Comparison of ENCODE assay signal across 10 mouse cellular contexts in genomic region chr4:141430997-141431396, GRCm38 (mm10). TPM values are rescaled to one million over a fixed set of nuclear protein-coding genes. Genes with fewer than 3 reads are reported as not detected.
DNase-seq lines count a peak whose midpoint lies in the region; ATAC-seq and TF ChIP-seq lines count a peak whose summit lies in the region.
"Had no signal": no experiment of that assay in that cellular context is flagged by ENCODE, and none has a peak within 500 bp of the region (broad histone marks: within the 10 kb centered on the region; RNA-seq: fewer than 3 reads in every experiment).

No protein-coding gene starts in this region.

- no peak for ATAC-seq in kidney, embryonic 15.5 days (replicated peaks; ENCODE audit: low FRiP score)
- no peak for ATAC-seq in neural tube, embryonic 11.5 days (ENCODE audit: insufficient read depth, low FRiP score, low TSS enrichment)

- H3K27ac ChIP-seq in kidney, embryonic 15.5 days, result no peak overlapping the region
- H3K27ac ChIP-seq in cerebellum, adult 2 months (ENCODE audit: insufficient read depth, low read length), result no peak overlapping the region
- H3K27ac ChIP-seq in neural tube, embryonic 11.5 days (ENCODE audit: low read depth, low read length), result no peak overlapping the region
- H3K27ac ChIP-seq: stomach, embryonic 15.5 days had no signal

- peak; percentile 82 for DNase-seq in kidney, adult 18-20 months
- peak; percentile 45 for DNase-seq in MEL-GATA-1-ER (ENCODE audit: extremely low read depth, low read depth)
- DNase-seq in cerebellum, adult 2 months, result peak; percentile 74 to 82
- DNase-seq in gastrocnemius, postnatal 25 days, result peak; percentile 52
- peak; percentile 46 to 64 for DNase-seq in layer of hippocampus, postnatal 36 days
- DNase-seq in neural tube, embryonic 11.5 days (ENCODE audit: low spot score), result peak; percentile 67
- peak; percentile 66 to 74 for DNase-seq in thymus, postnatal 36 days

- no peaks in the 10 kb centered on the region for H3K9me3 ChIP-seq in kidney, embryonic 15.5 days (replicated peaks)
- no peaks in the 10 kb centered on the region for H3K9me3 ChIP-seq in neural tube, embryonic 11.5 days (ENCODE audit: control insufficient read depth, low read length)
- H3K9me3 ChIP-seq: stomach, embryonic 15.5 days had no signal

- peaks cover 15% of the 10 kb centered on the region for H3K4me1 ChIP-seq in kidney, embryonic 15.5 days
- H3K4me1 ChIP-seq in cerebellum, adult 2 months (ENCODE audit: control insufficient read depth, insufficient read depth, low read length), result peaks cover 5% of the 10 kb centered on the region; the same call in 1 of the 2 replicates
- H3K4me1 ChIP-seq in neural tube, embryonic 11.5 days (ENCODE audit: control insufficient read depth, insufficient read depth, low read length), result no peaks in the 10 kb centered on the region

- no peaks in the 10 kb centered on the region for H3K27me3 ChIP-seq in kidney, embryonic 15.5 days
- H3K27me3 ChIP-seq in cerebellum, adult 2 months (ENCODE audit: control insufficient read depth, insufficient read depth, low read length), result no peaks in the 10 kb centered on the region
- H3K27me3 ChIP-seq in neural tube, embryonic 11.5 days (ENCODE audit: control insufficient read depth, insufficient read depth, low read length), result no peaks in the 10 kb centered on the region
- H3K27me3 ChIP-seq: stomach, embryonic 15.5 days had no signal

- WGBS in kidney, embryonic 15.5 days, result 47% methylated on average over 9 of the region's 9 CpGs
- WGBS in cerebellum, adult 2 months, result 32% methylated on average over 9 of the region's 9 CpGs
- WGBS in neural tube, embryonic 11.5 days, result 53% methylated on average over 9 of the region's 9 CpGs

- no peak overlapping the region for H3K4me3 ChIP-seq in kidney, embryonic 15.5 days (replicated peaks)
- no peak overlapping the region for H3K4me3 ChIP-seq in cerebellum, adult 2 months (replicated peaks; ENCODE audit: insufficient read depth, low read depth, low read length)
- no peak overlapping the region for H3K4me3 ChIP-seq in neural tube, embryonic 11.5 days (ENCODE audit: low read depth, low read length)
- H3K4me3 ChIP-seq: stomach, embryonic 15.5 days had no signal

- no peak overlapping the region for H3K9ac ChIP-seq in kidney, embryonic 15.5 days
- no peak overlapping the region for H3K9ac ChIP-seq in neural tube, embryonic 11.5 days (ENCODE audit: low read length)
- H3K9ac ChIP-seq: stomach, embryonic 15.5 days had no signal

- peak; percentile 95 for TF ChIP-seq CTCF in cerebellum, adult 2 months (IDR thresholded peaks at IDR 0.05; ENCODE audit: borderline replicate concordance, insufficient read depth, low read depth, low read length)

- no peak for TF ChIP-seq POLR2A in cerebellum, adult 2 months (IDR thresholded peaks at IDR 0.05; ENCODE audit: borderline replicate concordance, insufficient read depth, low read length)

- no peak overlapping the region for H3K4me2 ChIP-seq in kidney, embryonic 15.5 days
- no peak overlapping the region for H3K4me2 ChIP-seq in neural tube, embryonic 11.5 days (ENCODE audit: low read depth)
- H3K4me2 ChIP-seq: stomach, embryonic 15.5 days had no signal

- no peaks in the 10 kb centered on the region for H3K36me3 ChIP-seq in kidney, embryonic 15.5 days
- no peaks in the 10 kb centered on the region for H3K36me3 ChIP-seq in neural tube, embryonic 11.5 days (ENCODE audit: control insufficient read depth, insufficient read depth, low read length)
- H3K36me3 ChIP-seq: stomach, embryonic 15.5 days had no signal

RNA-seq across cellular contexts. Expression of gene Srarp, which starts 4.9 kb away (rescaled TPM):
- not detected in 2 replicates for polyA plus RNA-seq in kidney, embryonic 15.5 days (2015; fragmentation: Nextera tagmentation; extraction: Ambion mirVana)
- 8.7 and 12.9 TPM in 2 replicates for polyA plus RNA-seq in cerebellum, adult 2 months (2012; rRNA removed)
- total RNA-seq in gastrocnemius, postnatal 25 days (2021), result 1 to 10 TPM in 1 of 2 experiments, under 1 TPM in 1; 0.91 to 1.0 TPM
- total RNA-seq in layer of hippocampus, postnatal 36 days (2021), result 1 to 10 TPM; 4.7 to 5.1 TPM
- not detected in 2 replicates for polyA plus RNA-seq in neural tube, embryonic 11.5 days (2014; fragmentation: Nextera tagmentation; extraction: Ambion mirVana)
- polyA plus RNA-seq: stomach, embryonic 15.5 days had no signal

RNA-seq across cellular contexts. Expression of gene Hspb7, which starts 10.4 kb away (rescaled TPM):
- 1.0 and 1.1 TPM in 2 replicates for polyA plus RNA-seq in kidney, embryonic 15.5 days (2015; fragmentation: Nextera tagmentation; extraction: Ambion mirVana)
- polyA plus RNA-seq in cerebellum, adult 2 months (2012; rRNA removed), result 0.10 and 0.16 TPM in 2 replicates
- total RNA-seq in gastrocnemius, postnatal 25 days (2021), result 1,000 to 10,000 TPM in 1 of 2 experiments, 100 to 1,000 TPM in 1; 347 to 1,168 TPM
- total RNA-seq in layer of hippocampus, postnatal 36 days (2021), result not detected
- 0.11 TPM in 1 of 2 replicates, not detected in the other for polyA plus RNA-seq in neural tube, embryonic 11.5 days (2014; fragmentation: Nextera tagmentation; extraction: Ambion mirVana)

RNA-seq across cellular contexts. Expression of gene Zbtb17, which starts 13.5 kb away (rescaled TPM):
- polyA plus RNA-seq in kidney, embryonic 15.5 days (2015; fragmentation: Nextera tagmentation; extraction: Ambion mirVana), result 39.8 and 40.4 TPM in 2 replicates
- polyA plus RNA-seq in cerebellum, adult 2 months (2012; rRNA removed), result 34.7 TPM in 2 replicates
- 10 to 100 TPM; 24.7 to 25.5 TPM for total RNA-seq in gastrocnemius, postnatal 25 days (2021)
- 10 to 100 TPM; 34.1 to 34.9 TPM for total RNA-seq in layer of hippocampus, postnatal 36 days (2021)
- 46.5 and 48.0 TPM in 2 replicates for polyA plus RNA-seq in neural tube, embryonic 11.5 days (2014; fragmentation: Nextera tagmentation; extraction: Ambion mirVana)

RNA-seq across cellular contexts. Expression of gene Clcnkb, which starts 15.2 kb away (rescaled TPM):
- 19.5 and 19.8 TPM in 2 replicates for polyA plus RNA-seq in kidney, embryonic 15.5 days (2015; fragmentation: Nextera tagmentation; extraction: Ambion mirVana)
- polyA plus RNA-seq in cerebellum, adult 2 months (2012; rRNA removed), result not detected in 2 replicates
- total RNA-seq in gastrocnemius, postnatal 25 days (2021), result not detected
- not detected for total RNA-seq in layer of hippocampus, postnatal 36 days (2021)
- not detected in 2 replicates for polyA plus RNA-seq in neural tube, embryonic 11.5 days (2014; fragmentation: Nextera tagmentation; extraction: Ambion mirVana)
- total RNA-seq: left cerebral cortex, postnatal 25 days had no signal
- polyA plus RNA-seq: stomach, embryonic 15.5 days had no signal

RNA-seq across cellular contexts. Expression of gene Clcnka, which starts 32.5 kb away (rescaled TPM):
- polyA plus RNA-seq in kidney, embryonic 15.5 days (2015; fragmentation: Nextera tagmentation; extraction: Ambion mirVana), result 7.6 and 8.5 TPM in 2 replicates
- polyA plus RNA-seq in cerebellum, adult 2 months (2012; rRNA removed), result 0.03 TPM in 1 of 2 replicates, not detected in the other
- under 1 TPM; 0.35 to 0.51 TPM for total RNA-seq in gastrocnemius, postnatal 25 days (2021)
- not detected for total RNA-seq in layer of hippocampus, postnatal 36 days (2021)
- 0.09 TPM in 1 of 2 replicates, not detected in the other for polyA plus RNA-seq in neural tube, embryonic 11.5 days (2014; fragmentation: Nextera tagmentation; extraction: Ambion mirVana)
- total RNA-seq: left cerebral cortex, postnatal 25 days had no signal
